Mouse (Mus musculus) CH12.LX (cell line): Measurements from ENCODE around the gene Skp2. TPM values are rescaled to one million over a fixed set of nuclear protein-coding genes. Genes with fewer than 3 reads are reported as not detected.
A peak's percentile ranks its signal among the peaks of the same experiment; 100 is the strongest.

Source experiments
- DNase-seq: peaks from one replicate; pipeline ENCODE4 v3.0.0-alpha.2; 2013; ENCODE audit errors: extremely low read depth
- H3K27ac ChIP-seq: 2 replicates; pipeline ENCODE4 v1.5.1; 2012; ENCODE audit warnings: low read depth, mild to moderate bottlenecking, control low read depth, moderate library complexity; ENCODE audit not compliant: insufficient read depth
- H3K27me3 ChIP-seq: replicated peaks from 2 replicates; pipeline ENCODE3; 2012; ENCODE audit warnings: inconsistent platforms
- H3K36me3 ChIP-seq, 2 experiments: replicated peaks in 1 of 2; 2 replicates each; pipeline versions ENCODE3 to v1.6.1; 2012; ENCODE audit warnings: inconsistent platforms in 1 of 2, low read length in 1 of 2, mild to moderate bottlenecking in 1 of 2, mixed read lengths in 1 of 2, moderate library complexity in 1 of 2; ENCODE audit not compliant: control insufficient read depth in 1 of 2, insufficient read depth in 1 of 2
- H3K4me1 ChIP-seq, 2 experiments: 2 replicates each; pipeline ENCODE4 v1.6.1; 2012; ENCODE audit warnings: inconsistent platforms in 1 of 2, moderate library complexity in 1 of 2; ENCODE audit not compliant: insufficient read depth in 2 of 2, control insufficient read depth in 1 of 2
- H3K4me2 ChIP-seq: 2 replicates; pipeline ENCODE4 v1.6.1; 2012; ENCODE audit warnings: low read depth, mild to moderate bottlenecking, control low read depth; ENCODE audit not compliant: poor library complexity, insufficient read depth, severe bottlenecking
- H3K4me3 ChIP-seq, 3 experiments: fragments of 150-350 bp in 1 of 3; sonication (generic) in 1 of 3; replicated peaks in 1 of 3; 2 replicates each; pipeline versions ENCODE3 to v1.5.1; 2011 to 2012; ENCODE audit warnings: low read depth in 2 of 3, low read length in 2 of 3, mild to moderate bottlenecking in 2 of 3, moderate library complexity in 2 of 3, control low read depth in 1 of 3, improper control_type of control experiment in 1 of 3, inconsistent platforms in 1 of 3, mixed read lengths in 1 of 3; ENCODE audit not compliant: poor library complexity in 1 of 3
- H3K79me2 ChIP-seq: replicated peaks from 2 replicates; pipeline ENCODE4 v1.6.1; 2012; ENCODE audit warnings: mild to moderate bottlenecking, moderate library complexity; ENCODE audit not compliant: control insufficient read depth, poor library complexity, insufficient read depth, severe bottlenecking; ENCODE audit errors: extremely low read depth
- H3K9ac ChIP-seq: 2 replicates; pipeline ENCODE4 v1.6.1; 2012; ENCODE audit warnings: low read depth, mild to moderate bottlenecking, control low read depth, moderate library complexity; ENCODE audit not compliant: insufficient read depth
- H3K9me3 ChIP-seq: replicated peaks from 2 replicates; pipeline ENCODE3; 2012; ENCODE audit warnings: low read length, inconsistent platforms, mixed read lengths
- BHLHE40 ChIP-seq: IDR thresholded peaks from 2 replicates; pipeline ENCODE4 v1.6.1; 2011; ENCODE audit warnings: mild to moderate bottlenecking, low read depth, low read length, improper control_type of control experiment
- CHD2 ChIP-seq: IDR thresholded peaks from 2 replicates; pipeline ENCODE4 v1.6.1; 2011; ENCODE audit warnings: low read length, improper control_type of control experiment
- CTCF ChIP-seq, 2 experiments: IDR thresholded peaks in 1 of 2; conservative IDR thresholded peaks in 1 of 2; 2 replicates each; pipeline ENCODE4 v1.5.1; 2011 to 2012; ENCODE audit warnings: low read depth in 2 of 2, low read length in 2 of 2, improper control_type of control experiment in 1 of 2, inconsistent platforms in 1 of 2, mild to moderate bottlenecking in 1 of 2, moderate library complexity in 1 of 2
- ELF1 ChIP-seq: IDR thresholded peaks from 2 replicates; pipeline ENCODE4 v1.6.1; 2014; ENCODE audit warnings: low read depth, mild to moderate bottlenecking, inconsistent platforms, low read length, improper control_type of control experiment
- JUN ChIP-seq: IDR thresholded peaks from 2 replicates; pipeline ENCODE4 v1.6.1; 2011; ENCODE audit warnings: low read depth, mild to moderate bottlenecking, low read length, improper control_type of control experiment, moderate library complexity; ENCODE audit not compliant: insufficient read depth
- JUND ChIP-seq: conservative IDR thresholded peaks from 2 replicates; pipeline ENCODE4 v1.6.1; 2011; ENCODE audit warnings: low read depth, low read length, improper control_type of control experiment
- MAZ ChIP-seq: IDR thresholded peaks from 2 replicates; pipeline ENCODE4 v1.6.1; 2012; ENCODE audit warnings: low read depth, mild to moderate bottlenecking, inconsistent platforms, low read length, improper control_type of control experiment, moderate library complexity
- SIN3A ChIP-seq: IDR thresholded peaks from 2 replicates; pipeline ENCODE4 v1.6.1; 2012; ENCODE audit warnings: low read length, improper control_type of control experiment, inconsistent platforms
- TCF12 ChIP-seq: IDR thresholded peaks from 2 replicates; pipeline ENCODE4 v1.6.1; 2014; ENCODE audit warnings: low read depth, mild to moderate bottlenecking, inconsistent platforms, low read length, improper control_type of control experiment
- USF2 ChIP-seq: conservative IDR thresholded peaks from 2 replicates; pipeline ENCODE4 v1.6.1; 2011; ENCODE audit warnings: low read depth, low read length, improper control_type of control experiment
- ZMIZ1 ChIP-seq: IDR thresholded peaks from 2 replicates; pipeline ENCODE4 v1.6.1; 2012; ENCODE audit warnings: low read depth, mild to moderate bottlenecking, inconsistent platforms, low read length, improper control_type of control experiment
- dilution Hi-C: fragments of 300-500 bp; cut with MboI; formaldehyde crosslinking; loops from 2 replicates; pipeline ENCODE4 v1.14.3; 2020; ENCODE audit warnings: low sequenced_read_pairs; ENCODE audit not compliant: extremely low pct_unique_long_range_greater_than_20kb, extremely low pct_ligation_motif_present
- in situ Hi-C: fragments of 300-500 bp; cut with MboI; formaldehyde crosslinking; loops from 3 replicates; pipeline ENCODE4 v1.14.3; 2019; ENCODE audit warnings: low sequenced_read_pairs, low pct_ligation_motif_present, low pct_unique_long_range_greater_than_20kb, mixed read lengths
- polyA plus RNA-seq: library from polyadenylated mRNA; unstranded; fragments of >175 nt; gene quantifications from 2 replicates; pipeline ENCODE4 v1.2.1, GENCODE M21; 2012; ENCODE audit warnings: low read depth; ENCODE audit not compliant: insufficient read length
- total RNA-seq, 2 experiments: library from RNA; depleted of rRNA; stranded (reverse); fragments of 300-350 nt in 1 of 2; fragments of >200 nt in 1 of 2; gene quantifications; 2 replicates each; pipeline ENCODE4 v1.2.3; 2012 to 2014

Skp2 gene
- total and polyA plus RNA-seq, 3 experiments: 14.1 to 23.2 (median 23.1) TPM

GRCm38 (mm10) chr15:9164125-9164524 lies 8.9 kb upstream of the Skp2 start:
- no peak for TF ChIP-seq ZMIZ1
- no peak for TF ChIP-seq USF2
- no peak for TF ChIP-seq JUND
- no peak for TF ChIP-seq SIN3A
- TF ChIP-seq JUN: no peak
- TF ChIP-seq TCF12: no peak
- no peak for TF ChIP-seq CTCF (conservative IDR thresholded peaks at IDR 0.05 in 1 of 2, IDR thresholded peaks at IDR 0.05 in 1 of 2; ENCODE audit: low read depth in 2 of 2, low read length in 2 of 2)
- TF ChIP-seq, all 38 proteins: peak for 0
- no peak overlapping the region for H3K4me2 ChIP-seq
- H3K27ac ChIP-seq: no peak overlapping the region
- H3K79me2 ChIP-seq: no peaks in the 10 kb centered on the region
- no peak overlapping the region for H3K4me3 ChIP-seq
- peaks cover 5 to 28% of the 10 kb centered on the region in 2 experiments; a peak in 3 of 4 replicates for H3K4me1 ChIP-seq
- in situ Hi-C loops (no loop called here), dilution Hi-C loops (no loop called here)
- H3K9me3 ChIP-seq: no peaks in the 10 kb centered on the region
- DNase-seq: no peak
- no peak overlapping the region for H3K9ac ChIP-seq
- H3K27me3 ChIP-seq: no peaks in the 10 kb centered on the region
- peaks cover 17 to 29% of the 10 kb centered on the region in 2 experiments for H3K36me3 ChIP-seq

GRCm38 (mm10) chr15:9162557-9163070 lies 7.4 kb upstream of the Skp2 start:
- Histone ChIP-seq H3K9ac (no peak overlapping the region), H3K9me3 (no peaks in the 10 kb centered on the region), H3K4me3 (no peak overlapping the region), H3K4me2 (no peak overlapping the region), H3K27me3 (no peaks in the 10 kb centered on the region), H3K4me1 (peaks cover 5 to 28% of the 10 kb centered on the region in 2 experiments; a peak in 3 of 4 replicates), H3K36me3 (peaks cover 11 to 29% of the 10 kb centered on the region in 2 experiments), H3K27ac (no peak overlapping the region), H3K79me2 (no peaks in the 10 kb centered on the region)
- dilution Hi-C loops (no loop called here), in situ Hi-C loops (no loop called here)
- TF ChIP-seq JUN: no peak
- DNase-seq: no peak

GRCm38 (mm10) chr15:9140684-9141171 lies 14.5 kb downstream of the Skp2 start:
- H3K9me3 ChIP-seq: no peaks in the 10 kb centered on the region
- H3K27me3 ChIP-seq: no peaks in the 10 kb centered on the region
- H3K4me3 ChIP-seq: peak overlapping the region; percentile 81 to 95 (median 92)
- peak overlapping the region; percentile 70 for H3K9ac ChIP-seq
- dilution Hi-C loops: no loop called here
- H3K79me2 ChIP-seq: peaks cover 10% of the 10 kb centered on the region
- no peak overlapping the region for H3K27ac ChIP-seq
- peak overlapping the region; percentile 88 for H3K4me2 ChIP-seq
- peaks cover 7 to 28% of the 10 kb centered on the region in 2 experiments for H3K4me1 ChIP-seq
- TF ChIP-seq BHLHE40 (peak; percentile 56; the same call in 1 of the 2 replicates), CHD2 (0 out of 2 replicates have a peak, but pooled peaks have one; percentile 6), MAZ (0 out of 2 replicates have a peak, but pooled peaks have one; percentile 7), ELF1 (no peak)
- peaks cover 8 to 30% of the 10 kb centered on the region in 2 experiments for H3K36me3 ChIP-seq
- in situ Hi-C loops: no loop called here
- no peak for DNase-seq
